Mouse (Mus musculus) heart, postnatal 25 days (tissue): ENCODE measurements around the gene Mt2. TPM values are rescaled to one million over a fixed set of nuclear protein-coding genes. Genes with fewer than 3 reads are reported as not detected.
A peak's percentile ranks its signal among the peaks of the same experiment; 100 is the strongest.

Experiments
- DNase-seq: peaks from one replicate; pipeline ENCODE4 v3.0.0; 2022; ENCODE audit warnings: low spot score
- intact Hi-C: fragments of 180-260 bp; cut with DNase I; formaldehyde crosslinking; loops from one replicate; pipeline ENCODE4 v1.15.1; 2025
- total RNA-seq, 2 experiments: library from RNA; stranded (reverse); gene quantifications; 2 replicates each; pipeline ENCODE4 v1.2.3; 2021

Gene Mt2
- total RNA-seq, 2 experiments from 2014 or later: 47.6 to 115 TPM

GRCm38 (mm10) chr8:94191101-94191691 lies 18.7 kb downstream of the Mt2 start:
- intact Hi-C loops: no loop called here
- peak; percentile 59 for DNase-seq

- intact Hi-C loops: no loop called here
- no peak for DNase-seq
Measured at GRCm38 (mm10) chr8:94192926-94193325, 20.5 kb downstream of the Mt2 start.

- intact Hi-C loops: loop anchor here (2.0 kb wide), 1 partner anchor 96 kb away; the partner anchor contains the start of gene Bbs2
- DNase-seq: no peak
Measured at GRCm38 (mm10) chr8:94194591-94195223, 22.2 kb downstream of the Mt2 start.

GRCm38 (mm10) chr8:94199202-94199869 lies 26.9 kb downstream of the Mt2 start:
- intact Hi-C loops: loop anchor here (1.0 kb wide), 1 partner anchor 32 kb away; no protein-coding TSS in a partner anchor
- no peak for DNase-seq

GRCm38 (mm10) chr8:94204043-94204442 lies 31.6 kb downstream of the Mt2 start:
- DNase-seq: no peak
- intact Hi-C loops: loop anchor here (10.0 kb wide), 1 partner anchor 609 kb away; no protein-coding TSS in a partner anchor

- intact Hi-C loops: loop anchor here (10.0 kb wide), 1 partner anchor 611 kb away; no protein-coding TSS in a partner anchor
- DNase-seq: no peak
Measured at GRCm38 (mm10) chr8:94205736-94206135, 33.3 kb downstream of the Mt2 start.

- intact Hi-C loops: loop anchor here (10.0 kb wide), 1 partner anchor 611 kb away; no protein-coding TSS in a partner anchor
- DNase-seq: no peak
Measured at GRCm38 (mm10) chr8:94206256-94206655, 33.8 kb downstream of the Mt2 start.

GRCm38 (mm10) chr8:94207491-94207890 lies 35.0 kb downstream of the Mt2 start:
- intact Hi-C loops: loop anchor here (10.0 kb wide), 1 partner anchor 613 kb away; no protein-coding TSS in a partner anchor

GRCm38 (mm10) chr8:94209639-94210038 lies 37.2 kb downstream of the Mt2 start:
- intact Hi-C loops: loop anchor here (5.0 to 10.0 kb wide), 2 partner anchors 112 to 615 kb away; partner anchors contain the start of gene Bbs2
- DNase-seq: no peak

More at GRCm38 (mm10) chr8:94207491-94207890, 35.0 kb downstream of the Mt2 start:
- DNase-seq: no peak

- no peak for DNase-seq
- intact Hi-C loops: loop anchor here (5.0 kb wide), 1 partner anchor 113 kb away; the partner anchor contains the start of gene Bbs2
Measured at GRCm38 (mm10) chr8:94210225-94210624, 37.8 kb downstream of the Mt2 start.

- no peak for DNase-seq
- intact Hi-C loops: loop anchor here (5.0 kb wide), 1 partner anchor 117 kb away; the partner anchor contains the start of gene Bbs2
Measured at GRCm38 (mm10) chr8:94213819-94214218, 41.4 kb downstream of the Mt2 start.

- DNase-seq: peak; percentile 97
- intact Hi-C loops: loop anchor here (5.0 kb wide), 1 partner anchor 117 kb away; the partner anchor contains the start of gene Bbs2
Measured at GRCm38 (mm10) chr8:94214252-94215173, 42.0 kb downstream of the Mt2 start, which contains the start of gene Nup93. Nup93 (plus strand) TSS chr8:94214564.

Other genes starting within 250 kb of the Mt2 start
- gene Amfr, start 159.8 kb upstream of the Mt2 start, total RNA-seq: 100 to 1,000 TPM; 112 to 121 TPM
- gene Nudt21, start 135.6 kb upstream of the Mt2 start, total RNA-seq: 10 to 100 TPM; 24.8 to 27.1 TPM
- gene Ogfod1, start 135.5 kb upstream of the Mt2 start, total RNA-seq: 10 to 100 TPM; 29.5 to 30.1 TPM
- gene Bbs2, start 73.7 kb upstream of the Mt2 start, total RNA-seq: 1 to 10 TPM; 4.2 to 7.4 TPM
- not detected for gene Mt4, start 35.5 kb upstream of the Mt2 start, total RNA-seq
- gene Mt3, start 20.1 kb upstream of the Mt2 start, total RNA-seq: 1 to 10 TPM; 3.2 to 5.6 TPM
- 100 to 1,000 TPM; 270 to 370 TPM for gene Mt1, start 6.4 kb downstream of the Mt2 start, total RNA-seq
- gene Nup93, start 41.9 kb downstream of the Mt2 start, total RNA-seq: 10 to 100 TPM; 15.3 to 15.5 TPM
- gene Slc12a3, start 156.5 kb downstream of the Mt2 start, total RNA-seq: under 1 TPM; 0.14 to 0.26 TPM
- 100 to 1,000 TPM; 180 to 257 TPM for gene Herpud1, start 213.8 kb downstream of the Mt2 start, total RNA-seq